Mouse (Mus musculus) limb, embryonic 13.5 days (tissue): ENCODE data around the gene Ankrd28. TPM values are rescaled to one million over a fixed set of nuclear protein-coding genes. Genes with fewer than 3 reads are reported as not detected.
A peak's percentile ranks its signal among the peaks of the same experiment; 100 is the strongest.

Experiments
- ATAC-seq: fragments of 200-750 bp; cut with Nextera tagmentation; 2 replicates; pipeline ENCODE4 v1.8.0; 2017; ENCODE audit warnings: low read depth, moderate number of reproducible peaks, moderate TSS enrichment; ENCODE audit not compliant: low FRiP score
- H3K27ac ChIP-seq: fragments of 300-500 bp; sonication (generic); 2 replicates; pipeline ENCODE4 v1.5.1; 2015; ENCODE audit warnings: inconsistent platforms, mild to moderate bottlenecking, moderate library complexity
- H3K27me3 ChIP-seq: fragments of 300-500 bp; sonication (generic); 2 replicates; pipeline ENCODE4 v1.6.1; 2015; ENCODE audit warnings: mild to moderate bottlenecking, inconsistent platforms
- H3K36me3 ChIP-seq: fragments of 300-500 bp; sonication (generic); 2 replicates; pipeline ENCODE4 v1.6.1; 2015; ENCODE audit warnings: inconsistent platforms, mild to moderate bottlenecking, moderate library complexity
- H3K4me1 ChIP-seq: fragments of 300-500 bp; sonication (generic); 2 replicates; pipeline ENCODE4 v1.6.1; 2015; ENCODE audit warnings: inconsistent platforms
- H3K4me2 ChIP-seq: fragments of 300-500 bp; sonication (generic); replicated peaks from 2 replicates; pipeline ENCODE4 v1.6.1; 2015; ENCODE audit warnings: inconsistent platforms, mild to moderate bottlenecking, moderate library complexity
- H3K4me3 ChIP-seq: fragments of 300-500 bp; sonication (generic); 2 replicates; pipeline ENCODE4 v1.5.1; 2015; ENCODE audit warnings: moderate library complexity, mild to moderate bottlenecking, inconsistent platforms
- H3K9ac ChIP-seq: fragments of 300-500 bp; sonication (generic); 2 replicates; pipeline ENCODE4 v1.6.1; 2015; ENCODE audit warnings: mild to moderate bottlenecking, inconsistent platforms
- H3K9me3 ChIP-seq: fragments of 300-500 bp; sonication (generic); 2 replicates; pipeline ENCODE4 v1.6.1; 2016; ENCODE audit warnings: inconsistent platforms
- WGBS: fragments of 180-500 bp; shearing (Covaris S2); methylation state at CpG from one replicate; pipeline ENCODE4 v1.1.7; 2015; 5-methylcytosine and 5-hydroxymethylcytosine counted together
- polyA plus RNA-seq: library from polyadenylated mRNA; unstranded; fragments of >200 nt; fragmentation: Nextera tagmentation; extraction: Ambion mirVana; gene quantifications from 2 replicates; pipeline ENCODE4 v1.2.1, GENCODE M21; 2015

Gene Ankrd28
- polyA plus RNA-seq, 1 experiment from 2014 or later: 9.6 TPM

- Histone ChIP-seq H3K4me1 (peaks cover 6% of the 10 kb centered on the region; the same call in 1 of the 2 replicates), H3K4me3 (no peak overlapping the region), H3K4me2 (no peak overlapping the region), H3K27ac (no peak overlapping the region), H3K9ac (no peak overlapping the region), H3K27me3 (no peaks in the 10 kb centered on the region), H3K9me3 (no peaks in the 10 kb centered on the region), H3K36me3 (peaks cover 34% of the 10 kb centered on the region)
- 88% methylated on average over 3 of the region's 3 CpGs for WGBS
- ATAC-seq: no peak
These were observed 133.5 kb downstream of the Ankrd28 start for GRCm38 (mm10) chr14:31696985-31697303.

GRCm38 (mm10) chr14:31696206-31696984, 134.1 kb downstream of the Ankrd28 start:
- peaks cover 29% of the 10 kb centered on the region for H3K36me3 ChIP-seq
- no peak overlapping the region for H3K4me2 ChIP-seq
- H3K4me1 ChIP-seq: peaks cover 6% of the 10 kb centered on the region; the same call in 1 of the 2 replicates
- H3K9ac ChIP-seq: no peak overlapping the region
- no peaks in the 10 kb centered on the region for H3K9me3 ChIP-seq
- H3K4me3 ChIP-seq: no peak overlapping the region
- no peak overlapping the region for H3K27ac ChIP-seq
- no peak for ATAC-seq
- WGBS: 90% methylated on average over 9 of the region's 9 CpGs
- H3K27me3 ChIP-seq: no peaks in the 10 kb centered on the region

- Histone ChIP-seq H3K4me3 (no peak overlapping the region), H3K4me2 (no peak overlapping the region), H3K4me1 (0 out of 2 replicates have a peak, but pooled peaks cover 6% of the 10 kb centered on the region), H3K27ac (no peak overlapping the region), H3K9me3 (no peaks in the 10 kb centered on the region), H3K36me3 (peaks cover 7% of the 10 kb centered on the region), H3K27me3 (no peaks in the 10 kb centered on the region), H3K9ac (no peak overlapping the region)
- WGBS: 84% methylated on average over 6 of the region's 6 CpGs
- no peak for ATAC-seq
These were observed 137.9 kb downstream of the Ankrd28 start for GRCm38 (mm10) chr14:31692536-31692935.

- 89% methylated on average over 1 of the region's 1 CpGs for WGBS
- no peaks in the 10 kb centered on the region for H3K27me3 ChIP-seq
- no peaks in the 10 kb centered on the region for H3K9me3 ChIP-seq
- no peaks in the 10 kb centered on the region for H3K36me3 ChIP-seq
- H3K4me3 ChIP-seq: no peak overlapping the region
- H3K9ac ChIP-seq: no peak overlapping the region
- H3K27ac ChIP-seq: no peak overlapping the region
- H3K4me2 ChIP-seq: no peak overlapping the region
- H3K4me1 ChIP-seq: peaks cover 6% of the 10 kb centered on the region; the same call in 1 of the 2 replicates
- no peak for ATAC-seq
These were observed 144.2 kb downstream of the Ankrd28 start for GRCm38 (mm10) chr14:31686231-31686630.

- no peak overlapping the region for H3K4me3 ChIP-seq
- H3K27me3 ChIP-seq: no peaks in the 10 kb centered on the region
- H3K4me2 ChIP-seq: no peak overlapping the region
- H3K9me3 ChIP-seq: no peaks in the 10 kb centered on the region
- no peak overlapping the region for H3K27ac ChIP-seq
- WGBS: 85% methylated on average over 10 of the region's 10 CpGs
- ATAC-seq: no peak
- no peaks in the 10 kb centered on the region for H3K36me3 ChIP-seq
- H3K4me1 ChIP-seq: peaks cover 6% of the 10 kb centered on the region; the same call in 1 of the 2 replicates
- no peak overlapping the region for H3K9ac ChIP-seq
These were observed 144.8 kb downstream of the Ankrd28 start for GRCm38 (mm10) chr14:31685680-31686079.

GRCm38 (mm10) chr14:31684343-31685040, 146.0 kb downstream of the Ankrd28 start:
- Histone ChIP-seq H3K9me3 (no peaks in the 10 kb centered on the region), H3K4me1 (peaks cover 6% of the 10 kb centered on the region; the same call in 1 of the 2 replicates), H3K36me3 (no peaks in the 10 kb centered on the region), H3K4me2 (no peak overlapping the region), H3K4me3 (no peak overlapping the region), H3K9ac (no peak overlapping the region), H3K27me3 (no peaks in the 10 kb centered on the region), H3K27ac (no peak overlapping the region)
- WGBS: 63% methylated on average over 7 of the region's 7 CpGs
- no peak for ATAC-seq

GRCm38 (mm10) chr14:31683610-31684009, 146.8 kb downstream of the Ankrd28 start:
- Histone ChIP-seq H3K27me3 (no peaks in the 10 kb centered on the region), H3K27ac (no peak overlapping the region), H3K9ac (no peak overlapping the region), H3K4me3 (no peak overlapping the region), H3K9me3 (no peaks in the 10 kb centered on the region), H3K4me2 (no peak overlapping the region), H3K4me1 (peaks cover 6% of the 10 kb centered on the region; the same call in 1 of the 2 replicates), H3K36me3 (no peaks in the 10 kb centered on the region)
- ATAC-seq: no peak
- 93% methylated on average over 2 of the region's 2 CpGs for WGBS

- ATAC-seq: no peak
- no peaks in the 10 kb centered on the region for H3K9me3 ChIP-seq
- no peak overlapping the region for H3K4me3 ChIP-seq
- 51% methylated on average over 5 of the region's 5 CpGs for WGBS
- H3K4me1 ChIP-seq: peaks cover 6% of the 10 kb centered on the region; the same call in 1 of the 2 replicates
- H3K27me3 ChIP-seq: no peaks in the 10 kb centered on the region
- H3K27ac ChIP-seq: no peak overlapping the region
- no peak overlapping the region for H3K4me2 ChIP-seq
- H3K9ac ChIP-seq: no peak overlapping the region
- no peaks in the 10 kb centered on the region for H3K36me3 ChIP-seq
These were observed 148.4 kb downstream of the Ankrd28 start for GRCm38 (mm10) chr14:31681931-31682555.

GRCm38 (mm10) chr14:31681291-31681690, 149.2 kb downstream of the Ankrd28 start:
- Histone ChIP-seq H3K36me3 (no peaks in the 10 kb centered on the region), H3K9me3 (no peaks in the 10 kb centered on the region), H3K4me1 (peaks cover 6% of the 10 kb centered on the region; the same call in 1 of the 2 replicates), H3K27me3 (no peaks in the 10 kb centered on the region), H3K27ac (no peak overlapping the region), H3K4me3 (no peak overlapping the region), H3K4me2 (no peak overlapping the region), H3K9ac (no peak overlapping the region)
- no peak for ATAC-seq
- WGBS: 84% methylated on average over 9 of the region's 9 CpGs

- Histone ChIP-seq H3K9me3 (no peaks in the 10 kb centered on the region), H3K9ac (no peak overlapping the region), H3K4me3 (no peak overlapping the region), H3K27me3 (no peaks in the 10 kb centered on the region), H3K36me3 (no peaks in the 10 kb centered on the region), H3K27ac (no peak overlapping the region), H3K4me2 (no peak overlapping the region), H3K4me1 (peaks cover 6% of the 10 kb centered on the region; the same call in 1 of the 2 replicates)
- WGBS: 84% methylated on average over 3 of the region's 3 CpGs
- no peak for ATAC-seq
These were observed 149.8 kb downstream of the Ankrd28 start for GRCm38 (mm10) chr14:31680656-31681055.

- H3K4me2 ChIP-seq: no peak overlapping the region
- H3K36me3 ChIP-seq: peaks cover 14% of the 10 kb centered on the region
- no peak overlapping the region for H3K9ac ChIP-seq
- peak overlapping the region; percentile 61; the same call in 1 of the 2 replicates for H3K27ac ChIP-seq
- H3K4me3 ChIP-seq: no peak overlapping the region
- H3K27me3 ChIP-seq: no peaks in the 10 kb centered on the region
- H3K9me3 ChIP-seq: no peaks in the 10 kb centered on the region
- WGBS: 71% methylated on average over 10 of the region's 10 CpGs
- H3K4me1 ChIP-seq: peaks cover 45% of the 10 kb centered on the region
- ATAC-seq: no peak
These were observed 158.7 kb downstream of the Ankrd28 start for GRCm38 (mm10) chr14:31671635-31672320.
